Mouse (Mus musculus): ENCODE data around the gene Cse1l. TPM values are rescaled to one million over a fixed set of nuclear protein-coding genes. Genes with fewer than 3 reads are reported as not detected.

Gene Cse1l
- polyA plus RNA-seq, 1 experiment: 78.5 TPM

- peak; percentile 33 for DNase-seq (ENCODE audit: low read depth)
- TF ChIP-seq POLR2A (IDR thresholded peaks at IDR 0.05; ENCODE audit: borderline replicate concordance, extremely low read depth, insufficient read depth, insufficient read length, poor library complexity, severe bottlenecking) (no peak), CTCF (IDR thresholded peaks at IDR 0.05; ENCODE audit: borderline replicate concordance, extremely low read depth, insufficient read depth, insufficient read length) (no peak)
Observed at GRCm38 (mm10) chr2:166885066-166885465, 20.8 kb upstream of the Cse1l start.

GRCm38 (mm10) chr2:166885619-166886018, 20.2 kb upstream of the Cse1l start:
- DNase-seq (ENCODE audit: low read depth): no peak
- TF ChIP-seq POLR2A (IDR thresholded peaks at IDR 0.05; ENCODE audit: borderline replicate concordance, extremely low read depth, insufficient read depth, insufficient read length, poor library complexity, severe bottlenecking) (no peak), CTCF (IDR thresholded peaks at IDR 0.05; ENCODE audit: borderline replicate concordance, extremely low read depth, insufficient read depth, insufficient read length) (no peak)

GRCm38 (mm10) chr2:166886231-166886630, 19.6 kb upstream of the Cse1l start:
- no peak for TF ChIP-seq CTCF (IDR thresholded peaks at IDR 0.05; ENCODE audit: borderline replicate concordance, extremely low read depth, insufficient read depth, insufficient read length)
- no peak for DNase-seq (ENCODE audit: low read depth)

GRCm38 (mm10) chr2:166887816-166888215, 18.0 kb upstream of the Cse1l start:
- TF ChIP-seq POLR2A (IDR thresholded peaks at IDR 0.05; ENCODE audit: borderline replicate concordance, extremely low read depth, insufficient read depth, insufficient read length, poor library complexity, severe bottlenecking): no peak
- peak; percentile 55 for TF ChIP-seq CTCF (IDR thresholded peaks at IDR 0.05; ENCODE audit: borderline replicate concordance, extremely low read depth, insufficient read depth, insufficient read length)
- peak; percentile 67 for DNase-seq (ENCODE audit: low read depth)

GRCm38 (mm10) chr2:166891366-166891880, 14.4 kb upstream of the Cse1l start:
- DNase-seq (ENCODE audit: low read depth): peak; percentile 17
- peak; percentile 25; the same call in 1 of the 2 replicates for TF ChIP-seq CTCF (IDR thresholded peaks at IDR 0.05; ENCODE audit: borderline replicate concordance, extremely low read depth, insufficient read depth, insufficient read length)
- TF ChIP-seq POLR2A (IDR thresholded peaks at IDR 0.05; ENCODE audit: borderline replicate concordance, extremely low read depth, insufficient read depth, insufficient read length, poor library complexity, severe bottlenecking): no peak

GRCm38 (mm10) chr2:166892158-166892680, 13.6 kb upstream of the Cse1l start:
- TF ChIP-seq CTCF (IDR thresholded peaks at IDR 0.05; ENCODE audit: borderline replicate concordance, extremely low read depth, insufficient read depth, insufficient read length) (no peak), POLR2A (IDR thresholded peaks at IDR 0.05; ENCODE audit: borderline replicate concordance, extremely low read depth, insufficient read depth, insufficient read length, poor library complexity, severe bottlenecking) (no peak)

GRCm38 (mm10) chr2:166893036-166893435, 12.8 kb upstream of the Cse1l start:
- DNase-seq (ENCODE audit: low read depth): no peak

More at GRCm38 (mm10) chr2:166892158-166892680, 13.6 kb upstream of the Cse1l start:
- DNase-seq (ENCODE audit: low read depth): no peak

GRCm38 (mm10) chr2:166896368-166896767, 9.5 kb upstream of the Cse1l start:
- peak; percentile 55 for DNase-seq (ENCODE audit: low read depth)
- TF ChIP-seq POLR2A (IDR thresholded peaks at IDR 0.05; ENCODE audit: borderline replicate concordance, extremely low read depth, insufficient read depth, insufficient read length, poor library complexity, severe bottlenecking): no peak
- TF ChIP-seq CTCF (IDR thresholded peaks at IDR 0.05; ENCODE audit: borderline replicate concordance, extremely low read depth, insufficient read depth, insufficient read length): no peak

More at GRCm38 (mm10) chr2:166893036-166893435, 12.8 kb upstream of the Cse1l start:
- no peak for TF ChIP-seq POLR2A (IDR thresholded peaks at IDR 0.05; ENCODE audit: borderline replicate concordance, extremely low read depth, insufficient read depth, insufficient read length, poor library complexity, severe bottlenecking)
- no peak for TF ChIP-seq CTCF (IDR thresholded peaks at IDR 0.05; ENCODE audit: borderline replicate concordance, extremely low read depth, insufficient read depth, insufficient read length)

GRCm38 (mm10) chr2:166896974-166897373, 8.9 kb upstream of the Cse1l start:
- peak; percentile 27 for DNase-seq (ENCODE audit: low read depth)
- TF ChIP-seq POLR2A (IDR thresholded peaks at IDR 0.05; ENCODE audit: borderline replicate concordance, extremely low read depth, insufficient read depth, insufficient read length, poor library complexity, severe bottlenecking): no peak
- TF ChIP-seq CTCF (IDR thresholded peaks at IDR 0.05; ENCODE audit: borderline replicate concordance, extremely low read depth, insufficient read depth, insufficient read length): no peak

- DNase-seq (ENCODE audit: low read depth): no peak
Observed at GRCm38 (mm10) chr2:166899161-166899560, 6.7 kb upstream of the Cse1l start.

GRCm38 (mm10) chr2:166899746-166900145, 6.1 kb upstream of the Cse1l start:
- DNase-seq (ENCODE audit: low read depth): no peak
- TF ChIP-seq POLR2A (IDR thresholded peaks at IDR 0.05; ENCODE audit: borderline replicate concordance, extremely low read depth, insufficient read depth, insufficient read length, poor library complexity, severe bottlenecking): no peak
- no peak for TF ChIP-seq CTCF (IDR thresholded peaks at IDR 0.05; ENCODE audit: borderline replicate concordance, extremely low read depth, insufficient read depth, insufficient read length)

More at GRCm38 (mm10) chr2:166899161-166899560, 6.7 kb upstream of the Cse1l start:
- TF ChIP-seq POLR2A (IDR thresholded peaks at IDR 0.05; ENCODE audit: borderline replicate concordance, extremely low read depth, insufficient read depth, insufficient read length, poor library complexity, severe bottlenecking) (no peak), CTCF (IDR thresholded peaks at IDR 0.05; ENCODE audit: borderline replicate concordance, extremely low read depth, insufficient read depth, insufficient read length) (no peak)

GRCm38 (mm10) chr2:166900792-166901505, 4.9 kb upstream of the Cse1l start:
- TF ChIP-seq POLR2A (IDR thresholded peaks at IDR 0.05; ENCODE audit: borderline replicate concordance, extremely low read depth, insufficient read depth, insufficient read length, poor library complexity, severe bottlenecking): no peak
- no peak for TF ChIP-seq CTCF (IDR thresholded peaks at IDR 0.05; ENCODE audit: borderline replicate concordance, extremely low read depth, insufficient read depth, insufficient read length)
- no peak for DNase-seq (ENCODE audit: low read depth)

Measured in brain, embryonic 14.5 days (tissue).